Mouse (Mus musculus) heart, postnatal 0 days (tissue): ENCODE measurements around the gene Insl3. TPM values are rescaled to one million over a fixed set of nuclear protein-coding genes. Genes with fewer than 3 reads are reported as not detected.
A peak's percentile ranks its signal among the peaks of the same experiment; 100 is the strongest.

ENCODE experiments used
- ATAC-seq: fragments of 200-750 bp; cut with Nextera tagmentation; 2 replicates; pipeline ENCODE4 v1.8.0; 2017; ENCODE audit warnings: low read depth, moderate number of reproducible peaks, moderate library complexity; ENCODE audit not compliant: insufficient read depth
- DNase-seq: peaks from one replicate; pipeline ENCODE4 v3.0.0-alpha.2; 2016; ENCODE audit warnings: low spot score
- H3K27ac ChIP-seq: fragments of 300-500 bp; sonication (generic); 2 replicates; pipeline ENCODE4 v1.5.1; 2014; ENCODE audit warnings: low read depth, mild to moderate bottlenecking
- H3K27me3 ChIP-seq: fragments of 300-500 bp; sonication (generic); 2 replicates; pipeline ENCODE4 v1.6.1; 2014; ENCODE audit warnings: low read length, mixed read lengths; ENCODE audit not compliant: control insufficient read depth, insufficient read depth
- H3K36me3 ChIP-seq: fragments of 300-500 bp; sonication (generic); replicated peaks from 2 replicates; pipeline ENCODE4 v1.6.1; 2014; ENCODE audit warnings: low read length, mixed read lengths; ENCODE audit not compliant: control insufficient read depth, insufficient read depth
- H3K4me1 ChIP-seq: fragments of 300-500 bp; sonication (generic); 2 replicates; pipeline ENCODE4 v1.6.1; 2014; ENCODE audit warnings: antibody characterized with exemption; ENCODE audit not compliant: control insufficient read depth, insufficient read depth
- H3K4me2 ChIP-seq: fragments of 300-500 bp; sonication (generic); 2 replicates; pipeline ENCODE4 v1.6.1; 2014; ENCODE audit warnings: low read depth, mild to moderate bottlenecking, low read length, moderate library complexity
- H3K4me3 ChIP-seq: fragments of 300-500 bp; sonication (generic); 2 replicates; pipeline ENCODE4 v1.5.1; 2014; ENCODE audit warnings: low read depth, low read length
- H3K9ac ChIP-seq: fragments of 300-500 bp; sonication (generic); replicated peaks from 2 replicates; pipeline ENCODE4 v1.6.1; 2014; ENCODE audit warnings: low read depth, low read length, mixed read lengths
- H3K9me3 ChIP-seq: fragments of 300-500 bp; sonication (generic); replicated peaks from 2 replicates; pipeline ENCODE4 v1.6.1; 2016; ENCODE audit warnings: low read length; ENCODE audit not compliant: control insufficient read depth
- CTCF ChIP-seq: IDR thresholded peaks from 2 replicates; pipeline ENCODE4 v1.5.1; 2016; ENCODE audit warnings: antibody characterized with exemption, control low read depth, low read depth
- EP300 ChIP-seq: IDR thresholded peaks from 2 replicates; pipeline ENCODE4 v1.6.1; 2016; ENCODE audit warnings: antibody characterized with exemption, low read depth
- WGBS: fragments of 180-500 bp; shearing (Covaris S2); extraction: QIAGEN DNeasy Blood & Tissue Kit; methylation state at CpG from one replicate; pipeline ENCODE4 v1.1.7; 2014; 5-methylcytosine and 5-hydroxymethylcytosine counted together
- polyA plus RNA-seq: library from polyadenylated mRNA; unstranded; fragments of >200 nt; fragmentation: Nextera tagmentation; extraction: Ambion mirVana; gene quantifications from 2 replicates; pipeline ENCODE4 v1.2.1, GENCODE M21; 2015
- total RNA-seq: library from RNA; depleted of rRNA; stranded (reverse); fragments of >200 nt; gene quantifications from 2 replicates; pipeline ENCODE4 v1.2.3, GENCODE M21; 2014; ENCODE audit warnings: low replicate concordance

Insl3 gene
- total and polyA plus RNA-seq, 2 experiments from 2014 or later: 1.5 TPM; not detected in 1

DNA sequence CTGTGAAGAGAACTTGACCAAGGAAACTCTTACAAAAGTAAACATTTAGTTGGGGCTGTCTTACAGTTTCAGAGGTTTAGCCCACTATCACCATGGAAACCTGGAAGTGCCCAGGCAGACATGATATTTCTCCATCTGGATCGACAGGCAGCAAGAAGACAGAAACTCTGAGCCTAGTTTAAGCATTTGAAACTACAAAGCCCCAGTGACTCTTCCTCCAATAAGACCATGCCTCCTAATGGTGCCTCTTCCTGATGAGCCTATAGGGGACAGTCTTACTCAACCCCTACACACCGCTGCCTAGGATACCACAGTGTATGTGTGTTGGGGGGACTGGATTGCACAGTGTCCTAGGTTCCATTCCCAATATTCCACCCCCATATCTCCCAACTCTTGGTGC lies 14.9 kb upstream of the Insl3 start:
- Histone ChIP-seq H3K4me2 (no peak overlapping the region), H3K9me3 (no peaks in the 10 kb centered on the region), H3K9ac (no peak overlapping the region), H3K4me1 (peaks cover 22% of the 10 kb centered on the region), H3K36me3 (no peaks in the 10 kb centered on the region), H3K27ac (no peak overlapping the region), H3K27me3 (0 out of 2 replicates have a peak, but pooled peaks cover 4% of the 10 kb centered on the region), H3K4me3 (no peak overlapping the region)
- ATAC-seq: no peak
- TF ChIP-seq CTCF (no peak), EP300 (no peak)
- WGBS: 63% methylated on average over 2 of the region's 2 CpGs
- DNase-seq: no peak

DNA sequence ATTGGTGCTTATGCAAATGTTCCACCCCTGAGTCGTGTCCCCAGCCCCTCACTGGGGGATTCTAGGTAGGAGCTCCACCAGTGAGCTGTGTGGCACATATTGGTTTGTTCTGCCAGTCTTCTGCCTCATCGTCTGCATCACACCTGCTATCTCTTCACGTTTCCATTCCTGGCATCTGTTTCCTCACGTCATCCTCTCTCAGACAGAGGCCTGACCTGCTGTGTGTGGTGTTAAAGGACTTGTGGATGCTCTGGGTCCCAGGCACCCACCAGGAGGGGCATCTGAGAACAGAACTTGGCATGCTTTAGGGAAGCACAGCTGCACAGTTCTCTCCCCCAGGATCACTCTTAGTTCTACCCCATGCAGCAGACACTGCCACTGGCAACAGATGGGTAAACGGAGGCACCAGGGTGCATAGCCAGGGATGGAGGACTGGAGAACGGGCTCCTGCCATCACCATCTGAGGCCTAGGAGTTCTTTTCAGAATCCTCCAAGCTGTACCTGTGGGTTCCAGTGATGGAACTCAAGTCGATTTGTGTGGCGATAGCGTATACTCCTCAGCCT lies 13.5 kb upstream of the Insl3 start:
- H3K36me3 ChIP-seq: no peaks in the 10 kb centered on the region
- no peak for DNase-seq
- H3K9ac ChIP-seq: peak overlapping the region; percentile 83
- WGBS: 40% methylated on average over 9 of the region's 9 CpGs
- H3K27ac ChIP-seq: peak overlapping the region; percentile 86
- H3K4me2 ChIP-seq: peak overlapping the region; percentile 90
- peaks cover 27% of the 10 kb centered on the region for H3K4me1 ChIP-seq
- no peaks in the 10 kb centered on the region for H3K9me3 ChIP-seq
- peak overlapping the region; percentile 83 for H3K4me3 ChIP-seq
- TF ChIP-seq EP300: no peak
- TF ChIP-seq CTCF: no peak
- ATAC-seq: no peak
- H3K27me3 ChIP-seq: peaks cover 11% of the 10 kb centered on the region

DNA sequence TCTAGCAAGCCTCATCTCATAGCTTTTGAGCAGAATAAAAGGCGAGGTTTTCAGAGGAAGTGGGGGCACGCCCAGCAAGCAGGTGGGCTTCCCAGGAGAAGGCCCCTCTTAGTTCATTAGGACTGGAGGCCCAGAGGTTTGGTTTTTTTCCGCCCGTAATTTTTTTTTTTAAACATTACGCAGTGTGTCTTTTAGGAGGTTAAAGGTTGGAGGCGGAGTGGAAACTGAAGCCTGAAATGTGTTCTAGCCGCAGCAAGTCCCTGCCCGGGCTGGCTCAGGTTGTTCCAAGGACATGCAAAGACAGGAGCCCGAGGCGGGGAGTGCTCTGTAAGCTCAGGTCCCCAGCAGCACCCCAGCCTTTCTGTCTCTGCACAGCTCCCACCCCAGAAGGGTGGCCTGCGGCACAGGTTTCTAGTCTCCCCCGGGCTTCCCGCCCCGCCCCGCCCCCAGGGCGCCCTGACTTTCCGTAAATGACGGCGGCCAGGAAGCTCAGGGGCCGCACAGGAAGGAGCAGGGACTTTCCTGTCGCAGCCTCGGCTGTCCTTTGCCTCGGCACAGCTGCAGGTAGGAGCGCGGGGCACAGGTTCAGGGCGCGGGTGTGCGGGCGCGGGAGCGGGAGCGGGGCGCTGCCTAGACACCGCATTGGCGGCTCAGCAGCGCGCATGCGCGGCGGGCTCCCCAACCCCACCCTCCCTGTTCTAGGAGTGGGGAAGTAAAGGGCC lies 12.8 kb upstream of the Insl3 start, which contains the start of gene Jak3:
Gene Jak3, plus strand, starts transcription at position 277 of the 722 bp plus-strand sequence.
- H3K9me3 ChIP-seq: no peaks in the 10 kb centered on the region
- ATAC-seq (peak; percentile 45), DNase-seq (peak; percentile 56)
- peak within 1 kb of the TSS; percentile 83 for H3K4me3 ChIP-seq
- no peaks in the 10 kb centered on the region for H3K36me3 ChIP-seq
- peak within 1 kb of the TSS; percentile 86 for H3K27ac ChIP-seq
- H3K4me2 ChIP-seq: peak within 1 kb of the TSS; percentile 90
- peaks cover 21% of the 10 kb centered on the region for H3K4me1 ChIP-seq
- peak within 1 kb of the TSS; percentile 83 for H3K9ac ChIP-seq
- WGBS: 3% methylated on average over 36 of the region's 40 CpGs
- TF ChIP-seq EP300: no peak; the same call in 1 of the 2 replicates
- TF ChIP-seq CTCF: no peak
- H3K27me3 ChIP-seq: peaks cover 17% of the 10 kb centered on the region

DNA sequence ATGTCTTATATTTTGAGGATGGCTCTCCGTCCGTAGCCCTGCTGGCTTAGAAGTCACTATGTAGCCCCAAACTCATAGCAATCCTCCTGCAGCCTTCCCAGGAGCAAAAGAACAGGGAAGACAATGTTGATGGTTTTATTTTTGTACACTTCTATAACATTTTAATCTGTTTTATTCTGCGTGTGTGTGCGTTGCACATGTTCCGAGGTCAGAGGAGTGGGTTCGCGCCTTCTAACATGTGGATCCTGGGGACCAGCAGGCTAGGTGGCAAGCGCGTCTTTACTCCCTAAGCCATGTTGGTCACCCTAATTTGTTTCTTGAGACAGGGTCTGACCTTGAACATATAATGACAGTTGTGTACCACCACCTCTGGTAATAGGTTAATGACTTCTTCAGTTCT lies 12.2 kb upstream of the Insl3 start:
- DNase-seq (no peak), ATAC-seq (no peak)
- Histone ChIP-seq H3K9me3 (no peaks in the 10 kb centered on the region), H3K27ac (peak overlapping the region; percentile 86), H3K27me3 (peaks cover 23% of the 10 kb centered on the region), H3K4me3 (peak overlapping the region; percentile 83), H3K4me1 (peaks cover 17% of the 10 kb centered on the region), H3K4me2 (peak overlapping the region; percentile 90), H3K9ac (peak overlapping the region; percentile 83), H3K36me3 (no peaks in the 10 kb centered on the region)
- 52% methylated on average over 9 of the region's 9 CpGs for WGBS
- TF ChIP-seq CTCF (no peak), EP300 (no peak)

DNA sequence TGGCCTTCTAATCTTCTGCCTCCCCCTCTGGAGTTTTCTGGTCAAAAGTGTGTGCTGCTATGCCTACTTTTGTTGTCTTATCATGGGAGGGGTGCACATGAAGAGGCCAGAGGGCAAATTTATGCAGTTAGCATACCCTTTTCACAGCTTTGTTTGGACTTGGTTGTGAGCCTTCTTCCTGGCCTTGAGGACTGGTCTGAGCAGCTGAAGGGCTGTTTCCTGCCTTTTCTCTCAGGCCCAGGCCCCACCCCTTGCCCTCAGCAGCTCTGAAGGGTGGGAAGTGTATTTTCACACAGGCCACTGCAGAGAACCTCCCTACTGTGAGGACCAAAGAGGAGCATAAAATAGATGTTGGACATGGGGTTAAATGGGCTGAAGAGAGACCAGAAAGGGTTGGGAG lies 11.5 kb upstream of the Insl3 start:
- no peaks in the 10 kb centered on the region for H3K36me3 ChIP-seq
- H3K27me3 ChIP-seq: peaks cover 31% of the 10 kb centered on the region
- H3K4me1 ChIP-seq: peaks cover 11% of the 10 kb centered on the region
- H3K9me3 ChIP-seq: no peaks in the 10 kb centered on the region
- no peak for ATAC-seq
- H3K9ac ChIP-seq: no peak overlapping the region
- no peak for DNase-seq
- H3K27ac ChIP-seq: peak overlapping the region; percentile 67
- no peak overlapping the region for H3K4me3 ChIP-seq
- H3K4me2 ChIP-seq: peak overlapping the region; percentile 90
- no peak for TF ChIP-seq EP300
- no peak for TF ChIP-seq CTCF
